Mouse (Mus musculus) MEL (cell line): ENCODE measurements at regions not wholly inside any gene's neighbourhood (a gene's known extent, or its start where the extent isn't known, plus 50 kb on each side); places are given as distances from the start of the nearest gene placed in this dataset.

Experiments used
- DNase-seq: peaks from one replicate; pipeline ENCODE4 v3.0.0; 2011; ENCODE audit warnings: low read depth, low spot score
- H3K27ac ChIP-seq: 2 replicates; pipeline ENCODE4 v1.5.1; 2012; ENCODE audit warnings: low read depth, mild to moderate bottlenecking, control low read depth, low read length, moderate library complexity; ENCODE audit not compliant: control insufficient read depth
- H3K27me3 ChIP-seq, 2 experiments: fragments of 150-350 bp in 1 of 2; sonication (generic) in 1 of 2; 2 replicates each; pipeline ENCODE4 v1.6.1; 2012; ENCODE audit warnings: low read length in 2 of 2, mild to moderate bottlenecking in 2 of 2, improper control_type of control experiment in 1 of 2, moderate library complexity in 1 of 2; ENCODE audit not compliant: insufficient read depth in 2 of 2, control insufficient read depth in 1 of 2
- H3K36me3 ChIP-seq, 2 experiments: 2 replicates each; pipeline ENCODE4 v1.6.1; 2012 to 2014; ENCODE audit warnings: low read length in 2 of 2, improper control_type of control experiment in 1 of 2, inconsistent platforms in 1 of 2, mild to moderate bottlenecking in 1 of 2; ENCODE audit not compliant: insufficient read depth in 2 of 2, control insufficient read depth in 1 of 2
- H3K4me1 ChIP-seq, 2 experiments: fragments of 150-350 bp in 1 of 2; sonication (generic) in 1 of 2; 2 replicates each; pipeline ENCODE4 v1.6.1; 2012; ENCODE audit warnings: low read length in 2 of 2, improper control_type of control experiment in 1 of 2, mild to moderate bottlenecking in 1 of 2; ENCODE audit not compliant: insufficient read depth in 2 of 2, control insufficient read depth in 1 of 2
- H3K4me3 ChIP-seq, 2 experiments: fragments of 150-350 bp in 1 of 2; sonication (generic) in 1 of 2; 2 replicates each; pipeline ENCODE4 v1.5.1; 2012; ENCODE audit warnings: low read depth in 2 of 2, low read length in 2 of 2, mild to moderate bottlenecking in 2 of 2, moderate library complexity in 2 of 2, control low read depth in 1 of 2, improper control_type of control experiment in 1 of 2; ENCODE audit not compliant: control insufficient read depth in 1 of 2, insufficient read depth in 1 of 2
- H3K79me2 ChIP-seq: 2 replicates; pipeline ENCODE4 v1.6.1; 2012; ENCODE audit warnings: mild to moderate bottlenecking, low read length, moderate library complexity; ENCODE audit not compliant: control insufficient read depth, poor library complexity, insufficient read depth
- H3K9ac ChIP-seq: 2 replicates; pipeline ENCODE4 v1.6.1; 2012; ENCODE audit warnings: low read depth, mild to moderate bottlenecking, control low read depth, low read length, moderate library complexity; ENCODE audit not compliant: control insufficient read depth, poor library complexity, severe bottlenecking
- H3K9me3 ChIP-seq: fragments of 150-350 bp; sonication (generic); replicated peaks from 2 replicates; pipeline ENCODE4 v1.6.1; 2012; ENCODE audit warnings: mild to moderate bottlenecking, low read length, improper control_type of control experiment, moderate library complexity; ENCODE audit not compliant: insufficient read depth
- BHLHE40 ChIP-seq: IDR thresholded peaks from 2 replicates; pipeline ENCODE4 v1.6.1; 2012; ENCODE audit warnings: low read depth, mild to moderate bottlenecking, inconsistent platforms, low read length, improper control_type of control experiment, borderline replicate concordance
- CHD2 ChIP-seq: IDR thresholded peaks from 2 replicates; pipeline ENCODE4 v1.6.1; 2011; ENCODE audit warnings: low read length, improper control_type of control experiment
- CTCF ChIP-seq, 3 experiments: IDR thresholded peaks in 2 of 3; conservative IDR thresholded peaks in 1 of 3; 2 replicates each; pipeline ENCODE4 v1.5.1; 2011 to 2012; ENCODE audit warnings: low read length in 3 of 3, low read depth in 2 of 3, mild to moderate bottlenecking in 2 of 3, improper control_type of control experiment in 1 of 3, inconsistent platforms in 1 of 3, mixed read lengths in 1 of 3, moderate library complexity in 1 of 3; ENCODE audit not compliant: control insufficient read depth in 1 of 3, insufficient read depth in 1 of 3, poor library complexity in 1 of 3, severe bottlenecking in 1 of 3
- E2F4 ChIP-seq: IDR thresholded peaks from 2 replicates; pipeline ENCODE4 v1.6.1; 2011; ENCODE audit warnings: low read depth, low read length, improper control_type of control experiment, borderline replicate concordance
- ETS1 ChIP-seq: IDR thresholded peaks from 2 replicates; pipeline ENCODE4 v1.6.1; 2012; ENCODE audit warnings: low read depth, mild to moderate bottlenecking, inconsistent platforms, low read length, improper control_type of control experiment, moderate library complexity
- GABPA ChIP-seq: IDR thresholded peaks from 2 replicates; pipeline ENCODE4 v1.6.1; 2012; ENCODE audit warnings: low read depth, mild to moderate bottlenecking, inconsistent platforms, low read length, improper control_type of control experiment, moderate library complexity
- JUND ChIP-seq: IDR thresholded peaks from 2 replicates; pipeline ENCODE4 v1.6.1; 2011; ENCODE audit warnings: low read depth, mild to moderate bottlenecking, improper control_type of control experiment, low read length
- KAT2A ChIP-seq: conservative IDR thresholded peaks from 2 replicates; pipeline ENCODE4 v1.6.1; 2012; ENCODE audit warnings: low read depth, low read length, improper control_type of control experiment, inconsistent platforms
- MAX ChIP-seq: IDR thresholded peaks from 2 replicates; pipeline ENCODE4 v1.6.1; 2011; ENCODE audit warnings: low read length, improper control_type of control experiment
- MAZ ChIP-seq: IDR thresholded peaks from 2 replicates; pipeline ENCODE4 v1.6.1; 2012; ENCODE audit warnings: low read depth, mild to moderate bottlenecking, inconsistent platforms, low read length, improper control_type of control experiment
- MEF2A ChIP-seq: IDR thresholded peaks from 2 replicates; pipeline ENCODE4 v1.6.1; 2014; ENCODE audit warnings: low read depth, mild to moderate bottlenecking, inconsistent platforms, low read length, improper control_type of control experiment; ENCODE audit not compliant: poor library complexity, insufficient replicate concordance, severe bottlenecking; ENCODE audit errors: extremely low read depth
- MXI1 ChIP-seq: IDR thresholded peaks from 2 replicates; pipeline ENCODE4 v1.6.1; 2011; ENCODE audit warnings: mild to moderate bottlenecking, low read depth, low read length, improper control_type of control experiment
- MYB ChIP-seq: IDR thresholded peaks from 2 replicates; pipeline ENCODE4 v1.6.1; 2011; ENCODE audit warnings: mild to moderate bottlenecking, low read depth, low read length, improper control_type of control experiment
- NELFE ChIP-seq: IDR thresholded peaks from 2 replicates; pipeline ENCODE4 v1.6.1; 2011; ENCODE audit warnings: low read depth, low read length, improper control_type of control experiment
- POLR2AphosphoS2 ChIP-seq: IDR thresholded peaks from 2 replicates; pipeline ENCODE4 v1.6.1; 2011; ENCODE audit warnings: low read length, improper control_type of control experiment
- RCOR1 ChIP-seq: IDR thresholded peaks from 2 replicates; pipeline ENCODE4 v1.6.1; 2012; ENCODE audit warnings: low read depth, mild to moderate bottlenecking, inconsistent platforms, low read length, improper control_type of control experiment
- SMC3 ChIP-seq: IDR thresholded peaks from 2 replicates; pipeline ENCODE4 v1.6.1; 2011; ENCODE audit warnings: low read depth, low read length, improper control_type of control experiment
- TBP ChIP-seq: IDR thresholded peaks from 2 replicates; pipeline ENCODE4 v1.8.0; 2011; ENCODE audit warnings: low read depth, low read length, improper control_type of control experiment
- TCF12 ChIP-seq: IDR thresholded peaks from 2 replicates; pipeline ENCODE4 v1.6.1; 2014; ENCODE audit warnings: low read depth, mild to moderate bottlenecking, inconsistent platforms, low read length, improper control_type of control experiment, moderate library complexity
- UBTF ChIP-seq: IDR thresholded peaks from 2 replicates; pipeline ENCODE4 v1.6.1; 2012; ENCODE audit warnings: low read depth, mild to moderate bottlenecking, inconsistent platforms, low read length, improper control_type of control experiment, moderate library complexity, borderline replicate concordance; ENCODE audit not compliant: insufficient read depth
- USF1 ChIP-seq: IDR thresholded peaks from 2 replicates; pipeline ENCODE4 v1.6.1; 2014; ENCODE audit warnings: low read depth, mild to moderate bottlenecking, inconsistent platforms, low read length, improper control_type of control experiment, moderate library complexity
- USF2 ChIP-seq, 2 experiments: IDR thresholded peaks; 2 replicates each; pipeline ENCODE4 v1.6.1; 2011 to 2012; ENCODE audit warnings: improper control_type of control experiment in 2 of 2, low read length in 2 of 2, borderline replicate concordance in 1 of 2, inconsistent platforms in 1 of 2, low read depth in 1 of 2, mild to moderate bottlenecking in 1 of 2; ENCODE audit not compliant: insufficient read depth in 1 of 2
- ZKSCAN1 ChIP-seq: IDR thresholded peaks from 2 replicates; pipeline ENCODE4 v1.6.1; 2012; ENCODE audit warnings: low read depth, mild to moderate bottlenecking, inconsistent platforms, low read length, improper control_type of control experiment, moderate library complexity
- ZMIZ1 ChIP-seq: IDR thresholded peaks from 2 replicates; pipeline ENCODE4 v1.6.1; 2012; ENCODE audit warnings: low read depth, mild to moderate bottlenecking, inconsistent platforms, low read length, improper control_type of control experiment, moderate library complexity
- ZNF384 ChIP-seq: IDR thresholded peaks from 2 replicates; pipeline ENCODE4 v1.6.1; 2012; ENCODE audit warnings: low read depth, mild to moderate bottlenecking, inconsistent platforms, low read length, improper control_type of control experiment

- H3K27me3 ChIP-seq = no peaks in the 10 kb centered on the region
- H3K9ac ChIP-seq = no peak overlapping the region
- no peaks in the 10 kb centered on the region for H3K9me3 ChIP-seq
- no peaks in the 10 kb centered on the region for H3K4me1 ChIP-seq
- H3K79me2 ChIP-seq = no peaks in the 10 kb centered on the region
- H3K27ac ChIP-seq = no peak overlapping the region
- H3K4me3 ChIP-seq = no peak overlapping the region
- TF ChIP-seq CTCF (IDR thresholded peaks at IDR 0.05 in 2 of 3, conservative IDR thresholded peaks at IDR 0.05 in 1 of 3; ENCODE audit: control insufficient read depth in 1 of 3, insufficient read depth in 1 of 3, low read depth in 2 of 3, low read length in 3 of 3, poor library complexity in 1 of 3, severe bottlenecking in 1 of 3) (no peak), MAZ (no peak), USF2 (IDR thresholded peaks at IDR 0.05; ENCODE audit: borderline replicate concordance in 1 of 2, insufficient read depth in 1 of 2, low read depth in 1 of 2, low read length in 2 of 2) (no peak), E2F4 (no peak), KAT2A (no peak), UBTF (no peak), TBP (no peak), ETS1 (no peak), POLR2AphosphoS2 (no peak), MAX (no peak), SMC3 (no peak), MEF2A (no peak), MYB (no peak), CHD2 (no peak), MXI1 (no peak), RCOR1 (no peak)
- TF ChIP-seq, all 39 proteins: peak for 0
- DNase-seq = no peak
- H3K36me3 ChIP-seq = no peaks in the 10 kb centered on the region
These were observed 337.8 kb downstream of the Efna5 start for GRCm38 (mm10) chr17:62543056-62543975.

GRCm38 (mm10) chr17:62529911-62530310 is 351.2 kb downstream of the Efna5 start:
- DNase-seq = no peak
- Histone ChIP-seq H3K27ac (no peak overlapping the region), H3K27me3 (no peaks in the 10 kb centered on the region), H3K9me3 (no peaks in the 10 kb centered on the region), H3K36me3 (no peaks in the 10 kb centered on the region), H3K4me1 (no peaks in the 10 kb centered on the region), H3K4me3 (no peak overlapping the region), H3K9ac (no peak overlapping the region), H3K79me2 (no peaks in the 10 kb centered on the region)
- TF ChIP-seq ZMIZ1 (no peak), CHD2 (no peak), E2F4 (no peak), TCF12 (no peak), MAX (no peak), NELFE (no peak), BHLHE40 (no peak), GABPA (no peak), USF1 (no peak), ZNF384 (no peak), ZKSCAN1 (no peak), ETS1 (no peak), MAZ (no peak), JUND (no peak)
